Mouse (Mus musculus): Measurements from ENCODE around the gene Pear1. TPM values are rescaled to one million over a fixed set of nuclear protein-coding genes. Genes with fewer than 3 reads are reported as not detected.

Gene Pear1
- polyA plus RNA-seq, 1 experiment, result 0.06 TPM

DNA sequence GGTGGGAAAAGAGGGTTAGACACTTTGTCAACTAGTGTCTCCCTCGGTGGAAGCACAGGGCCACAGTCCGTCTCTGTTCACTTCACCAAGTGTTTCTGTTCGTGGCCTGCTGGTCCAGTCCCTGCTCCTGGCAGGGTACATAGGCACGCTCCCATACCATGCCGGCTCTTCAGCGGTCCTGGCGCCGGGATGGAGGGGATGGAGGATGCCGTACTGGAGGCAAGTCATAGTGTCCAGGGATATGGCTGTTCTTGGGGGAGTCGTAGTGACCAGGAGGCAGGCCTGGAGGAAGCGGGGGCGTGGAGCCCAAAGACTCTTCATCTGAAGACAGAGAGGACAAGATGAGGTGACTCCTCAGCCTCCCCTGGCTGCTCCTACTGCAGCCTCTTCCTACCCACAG, 74.1 kb downstream of the Pear1 start:
- Histone ChIP-seq H3K27me3 (ENCODE audit: control insufficient read depth) (no peaks in the 10 kb centered on the region), H3K36me3 (ENCODE audit: control insufficient read depth) (peaks cover 3% of the 10 kb centered on the region; the same call in 1 of the 2 replicates), H3K4me1 (ENCODE audit: control insufficient read depth) (no peaks in the 10 kb centered on the region), H3K4me3 (replicated peaks) (no peak overlapping the region), H3K9me3 (ENCODE audit: control insufficient read depth, low read length) (no peaks in the 10 kb centered on the region)
- TF ChIP-seq TAL1 (IDR thresholded peaks at IDR 0.05; ENCODE audit: low read length), result no peak
- no peak for TF ChIP-seq GATA1 (IDR thresholded peaks at IDR 0.05; ENCODE audit: low read length)

DNA sequence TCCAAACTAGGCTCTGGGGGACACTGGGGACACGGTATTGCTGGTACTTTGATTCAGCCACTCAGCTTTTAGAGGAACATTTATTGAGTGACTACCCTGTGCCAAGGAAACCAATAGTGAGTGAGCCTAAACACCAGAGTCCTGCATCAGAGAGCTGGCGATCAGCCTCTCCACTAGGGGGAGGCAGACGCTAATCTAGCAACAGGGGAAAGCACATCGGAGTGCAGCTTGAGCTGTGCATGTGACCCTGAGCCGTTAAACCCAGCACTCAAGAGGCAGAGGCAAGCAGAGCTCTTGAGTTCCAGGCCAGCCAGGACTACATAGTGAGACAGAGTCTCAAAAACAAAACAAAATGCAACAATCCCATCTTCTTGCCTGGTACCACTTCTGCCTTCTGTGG, 75.1 kb downstream of the Pear1 start:
- Histone ChIP-seq H3K4me1 (ENCODE audit: control insufficient read depth) (no peaks in the 10 kb centered on the region), H3K27me3 (ENCODE audit: control insufficient read depth) (no peaks in the 10 kb centered on the region), H3K4me3 (replicated peaks) (no peak overlapping the region), H3K36me3 (ENCODE audit: control insufficient read depth) (no peaks in the 10 kb centered on the region; the same call in 1 of the 2 replicates), H3K9me3 (ENCODE audit: control insufficient read depth, low read length) (no peaks in the 10 kb centered on the region)
- TF ChIP-seq TAL1 (IDR thresholded peaks at IDR 0.05; ENCODE audit: low read length) (no peak), GATA1 (IDR thresholded peaks at IDR 0.05; ENCODE audit: low read length) (no peak)

DNA sequence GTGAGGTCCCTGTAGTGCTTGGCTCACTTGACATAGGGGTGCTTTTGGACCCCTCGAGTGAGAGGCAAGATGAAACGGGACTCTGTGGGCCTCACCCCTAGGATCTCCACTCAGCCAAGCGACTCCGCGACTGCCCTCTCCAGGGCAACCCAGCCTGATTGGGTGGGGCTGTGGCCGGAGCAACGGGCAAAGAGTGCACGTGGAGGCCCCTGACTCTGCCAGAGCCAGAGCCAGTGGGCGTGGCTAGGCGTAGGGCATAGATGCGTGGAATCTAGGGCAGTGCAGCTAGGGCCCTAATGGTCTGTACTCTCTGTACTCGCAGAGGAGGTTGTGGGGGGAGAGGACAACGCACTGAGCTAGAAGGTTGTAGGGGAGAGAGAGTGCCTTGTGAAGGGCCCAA, 75.7 kb downstream of the Pear1 start, which contains the start of gene Lrrc71:
Gene Lrrc71 (minus strand): TSS at position 195 of the 400 bp plus-strand sequence.
- Histone ChIP-seq H3K27me3 (ENCODE audit: control insufficient read depth) (no peaks in the 10 kb centered on the region), H3K9me3 (ENCODE audit: control insufficient read depth, low read length) (no peaks in the 10 kb centered on the region), H3K36me3 (ENCODE audit: control insufficient read depth) (no peaks in the 10 kb centered on the region; the same call in 1 of the 2 replicates), H3K4me3 (replicated peaks) (no peak within 1 kb of the TSS), H3K4me1 (ENCODE audit: control insufficient read depth) (no peaks in the 10 kb centered on the region)
- TF ChIP-seq GATA1 (IDR thresholded peaks at IDR 0.05; ENCODE audit: low read length) (no peak), TAL1 (IDR thresholded peaks at IDR 0.05; ENCODE audit: low read length) (no peak)

DNA sequence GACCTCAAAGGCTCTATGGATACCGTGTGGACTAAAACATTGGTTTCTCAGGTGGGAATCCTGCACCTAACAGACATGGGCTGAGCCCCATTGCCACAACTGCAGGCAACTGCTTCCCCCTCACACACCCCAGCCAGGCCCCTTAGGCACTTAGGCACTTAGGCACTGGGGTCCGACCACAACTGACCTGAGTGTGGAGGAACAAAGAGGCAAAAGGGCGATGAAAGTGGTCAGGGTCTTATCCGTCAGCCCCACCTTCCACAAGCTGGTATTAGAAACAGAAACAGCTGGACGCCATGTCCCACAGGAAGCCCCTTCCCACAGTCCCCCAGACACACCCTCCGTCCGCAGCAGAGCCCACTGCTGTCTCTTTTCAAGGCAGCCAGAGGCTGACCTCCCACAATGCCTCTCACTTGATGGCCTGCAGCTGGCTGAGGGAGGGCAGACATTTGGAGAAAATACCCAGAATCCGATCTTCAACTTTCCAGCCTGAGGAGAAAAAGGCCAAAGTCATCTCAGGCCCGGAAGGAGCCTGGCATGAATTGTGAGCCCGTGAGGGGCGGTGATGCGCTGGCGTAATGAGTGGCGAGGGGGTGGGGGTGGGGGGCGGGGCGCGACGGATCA, 79.0 kb downstream of the Pear1 start:
- Histone ChIP-seq H3K9me3 (ENCODE audit: control insufficient read depth, low read length) (no peaks in the 10 kb centered on the region), H3K4me3 (replicated peaks) (no peak overlapping the region), H3K36me3 (ENCODE audit: control insufficient read depth) (no peaks in the 10 kb centered on the region), H3K4me1 (ENCODE audit: control insufficient read depth) (no peaks in the 10 kb centered on the region), H3K27me3 (ENCODE audit: control insufficient read depth) (no peaks in the 10 kb centered on the region)
- TF ChIP-seq GATA1 (IDR thresholded peaks at IDR 0.05; ENCODE audit: low read length), result no peak

DNA sequence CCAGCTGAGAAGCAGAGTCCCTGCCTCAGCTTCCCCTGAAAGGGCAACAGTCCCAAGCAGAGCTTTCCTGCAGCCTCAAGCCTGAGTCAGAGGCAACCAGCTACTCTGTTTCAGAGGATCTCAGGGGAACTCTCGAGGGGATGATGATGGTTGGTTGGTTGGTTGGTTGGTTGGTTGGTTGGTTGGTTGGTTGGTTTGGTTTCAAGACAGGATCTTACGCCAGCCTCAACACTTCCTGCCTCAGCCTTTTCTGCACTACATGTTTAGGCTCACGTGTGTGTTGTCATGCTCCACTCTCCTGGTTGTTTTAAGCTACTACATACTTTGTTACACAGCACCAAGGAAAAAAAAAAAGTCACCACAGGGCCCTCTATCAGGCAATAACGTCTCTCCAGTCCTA, 80.2 kb downstream of the Pear1 start:
- TF ChIP-seq TAL1 (IDR thresholded peaks at IDR 0.05; ENCODE audit: low read length) (no peak), GATA1 (IDR thresholded peaks at IDR 0.05; ENCODE audit: low read length) (no peak)
- no peaks in the 10 kb centered on the region for H3K27me3 ChIP-seq (ENCODE audit: control insufficient read depth)
- H3K4me1 ChIP-seq (ENCODE audit: control insufficient read depth), result no peaks in the 10 kb centered on the region
- no peaks in the 10 kb centered on the region; the same call in 1 of the 2 replicates for H3K36me3 ChIP-seq (ENCODE audit: control insufficient read depth)
- no peaks in the 10 kb centered on the region for H3K9me3 ChIP-seq (ENCODE audit: control insufficient read depth, low read length)
- H3K4me3 ChIP-seq (replicated peaks), result no peak overlapping the region

DNA sequence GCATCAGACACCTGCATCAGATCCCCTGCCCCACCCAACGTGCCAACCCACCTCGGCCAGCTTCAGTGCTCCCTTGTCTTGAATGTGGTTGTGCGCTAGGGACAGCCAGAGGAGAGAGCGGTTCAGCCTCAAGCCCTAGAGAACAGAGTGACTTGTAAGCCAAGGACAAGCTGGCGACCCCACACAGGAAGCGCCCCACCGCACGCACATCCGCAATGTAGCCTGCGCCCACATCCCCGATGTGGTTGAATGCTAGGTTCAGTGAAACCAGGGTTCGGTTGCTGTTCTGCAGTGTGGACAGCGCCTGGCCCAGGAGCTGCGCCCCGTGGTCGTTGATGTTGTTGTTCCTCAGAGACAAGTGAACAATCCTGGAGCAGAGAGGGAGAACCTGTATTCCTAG, 81.4 kb downstream of the Pear1 start:
- H3K4me3 ChIP-seq (replicated peaks), result no peak overlapping the region

DNA sequence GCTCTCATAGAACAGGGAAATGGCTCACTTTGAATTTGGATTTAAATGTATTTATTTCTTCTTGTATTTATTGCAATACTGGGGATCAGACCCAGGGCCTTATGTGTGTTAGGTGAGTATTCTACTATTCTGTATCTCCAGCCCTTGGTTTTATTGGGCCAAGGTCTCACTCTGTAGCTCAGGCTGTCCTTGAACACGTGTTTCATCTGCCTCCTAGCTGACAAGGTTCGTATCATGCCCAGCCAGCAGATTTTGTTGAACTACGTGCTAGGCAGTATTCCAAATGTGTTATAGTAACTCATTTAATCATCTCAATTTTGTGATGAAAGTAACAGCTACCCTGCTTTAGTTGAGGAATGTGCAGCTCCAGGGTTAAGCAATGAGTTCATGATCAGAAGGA, 82.1 kb downstream of the Pear1 start:
- TF ChIP-seq TAL1 (IDR thresholded peaks at IDR 0.05; ENCODE audit: low read length), result no peak
- no peak for TF ChIP-seq GATA1 (IDR thresholded peaks at IDR 0.05; ENCODE audit: low read length)
- Histone ChIP-seq H3K27me3 (ENCODE audit: control insufficient read depth) (no peaks in the 10 kb centered on the region), H3K4me1 (ENCODE audit: control insufficient read depth) (no peaks in the 10 kb centered on the region), H3K36me3 (ENCODE audit: control insufficient read depth) (peaks cover 1% of the 10 kb centered on the region; the same call in 1 of the 2 replicates), H3K4me3 (replicated peaks) (no peak overlapping the region), H3K9me3 (ENCODE audit: control insufficient read depth, low read length) (no peaks in the 10 kb centered on the region)

More for the DNA sequence above, 81.4 kb downstream of the Pear1 start:
- H3K4me1 ChIP-seq (ENCODE audit: control insufficient read depth), result no peaks in the 10 kb centered on the region
- no peak for TF ChIP-seq TAL1 (IDR thresholded peaks at IDR 0.05; ENCODE audit: low read length)
- TF ChIP-seq GATA1 (IDR thresholded peaks at IDR 0.05; ENCODE audit: low read length), result no peak
- H3K9me3 ChIP-seq (ENCODE audit: control insufficient read depth, low read length), result no peaks in the 10 kb centered on the region
- no peaks in the 10 kb centered on the region; the same call in 1 of the 2 replicates for H3K36me3 ChIP-seq (ENCODE audit: control insufficient read depth)
- no peaks in the 10 kb centered on the region for H3K27me3 ChIP-seq (ENCODE audit: control insufficient read depth)

DNA sequence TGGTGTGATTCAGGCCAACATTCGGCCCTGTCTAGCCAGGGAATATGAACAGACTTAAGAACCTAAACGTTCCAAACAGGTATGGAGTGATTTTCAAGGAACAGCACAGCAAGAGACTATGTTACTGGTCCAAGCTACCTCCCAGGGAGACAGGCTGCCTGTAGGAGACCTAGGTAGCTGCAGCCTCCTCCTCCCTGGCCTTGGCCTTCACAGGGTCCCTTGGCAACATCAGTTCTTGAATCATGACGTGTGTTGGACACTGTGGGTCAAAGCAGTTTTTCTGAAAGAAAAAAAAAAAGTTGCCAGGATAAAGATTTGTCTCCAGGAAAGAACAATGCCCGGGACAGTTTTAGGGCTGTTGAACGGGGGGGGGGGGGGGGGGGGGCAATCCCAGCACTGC, 85.2 kb downstream of the Pear1 start:
- no peaks in the 10 kb centered on the region for H3K9me3 ChIP-seq (ENCODE audit: control insufficient read depth, low read length)
- no peaks in the 10 kb centered on the region for H3K4me1 ChIP-seq (ENCODE audit: control insufficient read depth)
- H3K27me3 ChIP-seq (ENCODE audit: control insufficient read depth), result no peaks in the 10 kb centered on the region
- peaks cover 9% of the 10 kb centered on the region; the same call in 1 of the 2 replicates for H3K36me3 ChIP-seq (ENCODE audit: control insufficient read depth)
- no peak overlapping the region for H3K4me3 ChIP-seq (replicated peaks)
- no peak for TF ChIP-seq TAL1 (IDR thresholded peaks at IDR 0.05; ENCODE audit: low read length)
- TF ChIP-seq GATA1 (IDR thresholded peaks at IDR 0.05; ENCODE audit: low read length), result no peak

DNA sequence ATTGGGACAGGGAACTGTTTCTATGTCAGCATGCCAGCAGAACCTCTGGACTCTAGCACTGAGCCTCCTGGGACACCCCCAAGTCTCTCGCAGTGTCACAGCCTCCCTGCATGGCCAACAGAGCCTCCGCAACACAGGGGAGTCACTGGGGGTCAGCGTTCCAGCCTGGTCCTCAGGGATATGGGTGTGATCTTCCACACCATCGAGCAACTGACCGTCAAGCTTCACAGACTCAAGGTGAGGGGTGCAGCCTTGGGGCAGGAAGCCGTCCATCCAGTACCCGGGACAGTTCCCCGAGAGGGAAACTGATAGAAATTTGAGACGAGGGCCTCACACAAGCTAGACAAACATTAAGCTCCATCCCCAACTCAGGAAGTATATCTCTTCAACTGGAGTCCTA, 88.8 kb downstream of the Pear1 start:
- no peak for TF ChIP-seq GATA1 (IDR thresholded peaks at IDR 0.05; ENCODE audit: low read length)
- TF ChIP-seq TAL1 (IDR thresholded peaks at IDR 0.05; ENCODE audit: low read length), result no peak
- Histone ChIP-seq H3K9me3 (ENCODE audit: control insufficient read depth, low read length) (no peaks in the 10 kb centered on the region), H3K36me3 (ENCODE audit: control insufficient read depth) (peaks cover 16% of the 10 kb centered on the region; the same call in 1 of the 2 replicates), H3K4me3 (replicated peaks) (no peak overlapping the region), H3K27me3 (ENCODE audit: control insufficient read depth) (no peaks in the 10 kb centered on the region), H3K4me1 (ENCODE audit: control insufficient read depth) (no peaks in the 10 kb centered on the region)
